Mouse (Mus musculus): ENCODE measurements around the gene Psme3. TPM values are rescaled to one million over a fixed set of nuclear protein-coding genes. Genes with fewer than 3 reads are reported as not detected.
"Not testable (repeated sequence)": the region's sequence is repeated elsewhere in the genome, so short reads cannot be mapped to it uniquely, and the experiment has no call there.

Psme3 gene
- polyA plus RNA-seq, 1 experiment = 161 TPM

DNA sequence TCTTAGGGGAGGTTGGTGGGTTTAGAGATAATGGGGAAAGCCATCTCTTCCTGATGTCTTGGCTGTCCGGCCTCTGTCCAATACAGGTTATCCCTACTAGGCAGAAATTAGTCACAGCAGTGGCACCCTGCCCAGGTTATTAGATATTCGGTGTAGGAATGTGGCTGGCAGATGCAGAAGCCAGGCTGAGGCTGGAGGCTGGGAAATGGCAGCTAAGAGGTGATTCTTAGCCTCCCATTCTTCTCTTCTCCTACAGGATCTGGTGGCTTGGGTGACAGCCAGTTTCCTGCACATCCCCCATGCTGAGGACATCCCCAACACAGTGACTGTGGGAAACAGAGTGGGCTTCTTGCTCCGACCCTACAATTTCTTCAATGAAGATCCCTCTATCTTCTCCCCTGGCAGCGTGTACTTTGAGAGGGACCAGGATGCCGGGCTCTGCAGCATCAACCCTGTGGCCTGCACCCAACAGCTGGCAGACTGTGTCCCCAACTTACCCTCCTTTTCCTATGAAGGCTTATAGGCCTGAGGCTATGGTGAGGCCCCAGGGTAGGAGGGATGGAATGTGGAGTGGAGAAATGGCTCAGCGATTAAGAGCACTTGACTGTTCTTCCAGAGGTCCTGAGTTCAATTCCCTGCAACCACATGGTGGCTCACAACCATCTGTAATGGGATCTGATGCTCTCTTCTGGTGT lies 13.1 kb downstream of the Psme3 start:
- Histone ChIP-seq H3K27ac (ENCODE audit: insufficient read depth, low read length) (no peak overlapping the region), H3K9me3 (replicated peaks; ENCODE audit: control insufficient read depth, insufficient read depth, low read length, poor library complexity, severe bottlenecking) (no peaks in the 10 kb centered on the region), H3K36me3 (ENCODE audit: control insufficient read depth, insufficient read depth, low read length, poor library complexity, severe bottlenecking) (peaks cover 14% of the 10 kb centered on the region), H3K9ac (ENCODE audit: low read depth, poor library complexity, severe bottlenecking) (no peak overlapping the region), H3K4me3 (ENCODE audit: low read depth, low read length) (no peak overlapping the region), H3K27me3 (ENCODE audit: control insufficient read depth, insufficient read depth, low read length, poor library complexity, severe bottlenecking) (no peaks in the 10 kb centered on the region), H3K4me1 (ENCODE audit: control insufficient read depth, insufficient read depth, low read length) (peaks cover 6% of the 10 kb centered on the region)
- TF ChIP-seq POLR2A (IDR thresholded peaks at IDR 0.05; ENCODE audit: insufficient read depth, low read length) = no peak
- TF ChIP-seq CTCF (IDR thresholded peaks at IDR 0.05; ENCODE audit: low read depth, low read length) = no peak
- no peak for TF ChIP-seq EP300 (IDR thresholded peaks at IDR 0.05; ENCODE audit: insufficient read depth, low read depth, low read length)

DNA sequence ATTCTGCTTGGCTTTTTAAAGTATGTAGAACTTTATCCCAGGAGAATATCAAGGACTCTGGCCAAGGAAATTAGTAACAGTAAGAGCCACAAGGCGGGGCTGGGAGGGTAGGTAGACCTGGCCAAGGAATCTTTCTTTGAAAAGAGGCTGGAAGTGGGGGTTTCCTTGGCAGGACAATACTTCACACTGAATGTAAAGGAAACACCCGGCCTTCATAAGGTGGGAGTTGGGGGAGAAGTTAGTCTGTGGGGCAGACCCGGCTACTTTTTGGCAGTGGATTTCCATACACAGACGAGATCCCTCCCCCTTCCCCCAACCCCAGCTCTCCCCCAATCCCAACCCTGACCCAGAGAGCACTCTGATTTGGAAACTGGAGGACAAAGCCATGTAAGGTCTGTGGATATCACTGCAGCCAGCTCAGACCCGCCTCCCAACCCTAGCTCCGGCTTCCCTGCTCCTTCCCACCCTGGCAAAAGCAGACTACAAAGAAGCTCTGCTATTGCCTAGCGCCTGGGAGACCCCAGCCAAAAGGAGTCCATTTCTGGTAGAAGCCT lies 14.4 kb downstream of the Psme3 start, which contains the start of gene Aoc3:
Aoc3 (plus strand) TSS at position 235 of the 554 bp plus-strand sequence.
- Histone ChIP-seq H3K9me3 (replicated peaks; ENCODE audit: control insufficient read depth, insufficient read depth, low read length, poor library complexity, severe bottlenecking) (no peaks in the 10 kb centered on the region), H3K4me1 (ENCODE audit: control insufficient read depth, insufficient read depth, low read length) (peaks cover 6% of the 10 kb centered on the region), H3K27ac (ENCODE audit: insufficient read depth, low read length) (no peak within 1 kb of the TSS), H3K27me3 (ENCODE audit: control insufficient read depth, insufficient read depth, low read length, poor library complexity, severe bottlenecking) (no peaks in the 10 kb centered on the region), H3K4me3 (ENCODE audit: low read depth, low read length) (no peak within 1 kb of the TSS), H3K9ac (ENCODE audit: low read depth, poor library complexity, severe bottlenecking) (no peak within 1 kb of the TSS), H3K36me3 (ENCODE audit: control insufficient read depth, insufficient read depth, low read length, poor library complexity, severe bottlenecking) (peaks cover 5% of the 10 kb centered on the region; the same call in 1 of the 2 replicates)
- TF ChIP-seq CTCF (IDR thresholded peaks at IDR 0.05; ENCODE audit: low read depth, low read length) (no peak), EP300 (IDR thresholded peaks at IDR 0.05; ENCODE audit: insufficient read depth, low read depth, low read length) (no peak), POLR2A (IDR thresholded peaks at IDR 0.05; ENCODE audit: insufficient read depth, low read length) (no peak)

DNA sequence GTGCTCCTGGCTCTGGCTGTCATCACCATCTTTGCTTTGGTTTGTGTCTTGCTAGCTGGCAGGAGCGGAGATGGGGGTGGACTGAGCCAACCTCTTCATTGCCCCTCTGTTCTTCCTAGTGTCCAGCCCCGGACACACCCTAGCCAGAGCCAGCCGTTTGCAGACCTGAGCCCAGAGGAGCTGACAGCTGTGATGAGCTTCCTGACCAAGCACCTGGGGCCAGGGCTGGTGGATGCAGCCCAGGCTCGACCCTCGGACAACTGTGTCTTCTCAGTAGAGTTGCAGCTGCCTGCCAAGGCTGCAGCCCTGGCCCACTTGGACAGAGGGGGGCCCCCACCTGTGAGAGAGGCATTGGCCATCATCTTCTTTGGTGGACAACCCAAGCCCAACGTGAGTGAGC lies 14.9 kb downstream of the Psme3 start:
- H3K4me3 ChIP-seq (ENCODE audit: low read depth, low read length); H3K9ac ChIP-seq (ENCODE audit: low read depth, poor library complexity, severe bottlenecking); H3K27me3 ChIP-seq (ENCODE audit: control insufficient read depth, insufficient read depth, low read length, poor library complexity, severe bottlenecking); H3K9me3 ChIP-seq (replicated peaks; ENCODE audit: control insufficient read depth, insufficient read depth, low read length, poor library complexity, severe bottlenecking); H3K4me1 ChIP-seq (ENCODE audit: control insufficient read depth, insufficient read depth, low read length); H3K36me3 ChIP-seq (ENCODE audit: control insufficient read depth, insufficient read depth, low read length, poor library complexity, severe bottlenecking); H3K27ac ChIP-seq (ENCODE audit: insufficient read depth, low read length): not testable (repeated sequence)

DNA sequence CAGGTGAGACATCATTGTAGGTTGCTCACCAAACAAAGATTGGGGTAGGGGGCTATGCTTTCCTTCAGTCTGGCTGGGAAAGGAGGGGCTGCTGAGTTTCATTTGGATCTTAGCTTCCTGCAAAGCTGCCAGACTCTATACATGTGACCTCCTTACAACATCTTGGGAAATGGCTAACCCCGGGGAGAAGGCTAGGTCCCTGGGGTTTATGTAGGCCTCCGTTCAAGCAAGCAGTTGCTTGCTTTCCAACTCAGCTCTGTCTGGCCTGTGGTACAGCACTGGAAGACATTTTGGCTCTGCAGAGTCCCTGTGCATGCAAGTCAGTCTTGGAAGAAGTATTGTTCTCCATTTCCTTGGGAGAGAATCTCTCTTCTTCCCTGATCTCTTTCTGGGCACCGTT lies 16.5 kb downstream of the Psme3 start:
- Histone ChIP-seq H3K9ac (ENCODE audit: low read depth, poor library complexity, severe bottlenecking) (no peak overlapping the region), H3K9me3 (replicated peaks; ENCODE audit: control insufficient read depth, insufficient read depth, low read length, poor library complexity, severe bottlenecking) (no peaks in the 10 kb centered on the region), H3K4me1 (ENCODE audit: control insufficient read depth, insufficient read depth, low read length) (peaks cover 8% of the 10 kb centered on the region), H3K27me3 (ENCODE audit: control insufficient read depth, insufficient read depth, low read length, poor library complexity, severe bottlenecking) (no peaks in the 10 kb centered on the region), H3K27ac (ENCODE audit: insufficient read depth, low read length) (no peak overlapping the region), H3K36me3 (ENCODE audit: control insufficient read depth, insufficient read depth, low read length, poor library complexity, severe bottlenecking) (no peaks in the 10 kb centered on the region), H3K4me3 (ENCODE audit: low read depth, low read length) (no peak overlapping the region)
- TF ChIP-seq EP300 (IDR thresholded peaks at IDR 0.05; ENCODE audit: insufficient read depth, low read depth, low read length) (no peak), CTCF (IDR thresholded peaks at IDR 0.05; ENCODE audit: low read depth, low read length) (no peak), POLR2A (IDR thresholded peaks at IDR 0.05; ENCODE audit: insufficient read depth, low read length) (no peak)

DNA sequence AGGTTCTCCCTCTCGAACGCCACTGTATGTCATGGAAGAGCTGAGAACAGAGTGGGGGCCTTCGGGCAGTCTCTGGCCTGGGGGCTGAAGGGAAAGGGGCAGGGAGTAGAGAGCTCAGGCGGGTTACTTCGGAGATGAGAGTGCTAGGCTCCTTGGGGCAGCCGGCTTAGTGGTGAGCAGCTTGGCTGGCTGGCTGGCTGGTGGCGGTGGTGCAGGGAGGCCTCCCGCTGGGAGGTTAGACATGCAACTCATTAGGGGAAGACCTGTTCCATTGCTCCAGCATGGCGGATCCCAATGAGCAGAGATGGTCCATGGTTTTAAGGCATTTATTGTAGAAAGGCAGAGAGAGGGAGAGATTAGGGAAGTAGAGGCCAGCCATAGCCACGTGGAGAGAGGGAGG lies 18.0 kb downstream of the Psme3 start:
- no peaks in the 10 kb centered on the region for H3K27me3 ChIP-seq (ENCODE audit: control insufficient read depth, insufficient read depth, low read length, poor library complexity, severe bottlenecking)
- no peak for TF ChIP-seq EP300 (IDR thresholded peaks at IDR 0.05; ENCODE audit: insufficient read depth, low read depth, low read length)
- TF ChIP-seq CTCF (IDR thresholded peaks at IDR 0.05; ENCODE audit: low read depth, low read length) = no peak
- no peak for TF ChIP-seq POLR2A (IDR thresholded peaks at IDR 0.05; ENCODE audit: insufficient read depth, low read length)
- H3K9ac ChIP-seq (ENCODE audit: low read depth, poor library complexity, severe bottlenecking) = no peak overlapping the region
- H3K27ac ChIP-seq (ENCODE audit: insufficient read depth, low read length) = no peak overlapping the region
- H3K9me3 ChIP-seq (replicated peaks; ENCODE audit: control insufficient read depth, insufficient read depth, low read length, poor library complexity, severe bottlenecking) = no peaks in the 10 kb centered on the region
- no peaks in the 10 kb centered on the region for H3K36me3 ChIP-seq (ENCODE audit: control insufficient read depth, insufficient read depth, low read length, poor library complexity, severe bottlenecking)
- peak overlapping the region; percentile 11 for H3K4me3 ChIP-seq (ENCODE audit: low read depth, low read length)
- H3K4me1 ChIP-seq (ENCODE audit: control insufficient read depth, insufficient read depth, low read length) = peaks cover 6% of the 10 kb centered on the region

DNA sequence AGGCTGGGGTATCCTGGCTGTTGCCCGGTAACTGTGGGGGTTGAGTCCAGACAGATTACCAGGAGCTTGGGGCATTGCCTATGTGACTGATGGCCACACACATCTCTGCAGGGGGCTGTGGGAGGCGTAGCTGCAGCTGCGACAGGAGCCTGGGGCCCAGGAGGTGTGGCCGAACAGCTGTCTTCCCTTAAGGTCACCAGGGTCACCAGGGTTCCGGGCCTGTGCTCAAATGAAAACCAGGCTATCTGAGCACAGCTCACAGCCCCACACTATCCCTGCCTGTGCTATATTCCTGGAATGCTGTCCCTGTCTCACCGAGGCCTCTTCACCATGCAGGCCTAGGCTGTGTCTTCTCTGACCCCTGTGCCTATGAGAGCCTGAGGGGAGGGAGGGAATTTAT lies 18.5 kb downstream of the Psme3 start:
- no peaks in the 10 kb centered on the region for H3K9me3 ChIP-seq (replicated peaks; ENCODE audit: control insufficient read depth, insufficient read depth, low read length, poor library complexity, severe bottlenecking)
- H3K4me1 ChIP-seq (ENCODE audit: control insufficient read depth, insufficient read depth, low read length) = peaks cover 6% of the 10 kb centered on the region
- TF ChIP-seq POLR2A (IDR thresholded peaks at IDR 0.05; ENCODE audit: insufficient read depth, low read length) (peak; percentile 34), CTCF (IDR thresholded peaks at IDR 0.05; ENCODE audit: low read depth, low read length) (no peak), EP300 (IDR thresholded peaks at IDR 0.05; ENCODE audit: insufficient read depth, low read depth, low read length) (peak; percentile 94)
- peak overlapping the region; percentile 11; the same call in 1 of the 2 replicates for H3K4me3 ChIP-seq (ENCODE audit: low read depth, low read length)
- H3K27me3 ChIP-seq (ENCODE audit: control insufficient read depth, insufficient read depth, low read length, poor library complexity, severe bottlenecking) = no peaks in the 10 kb centered on the region
- peak overlapping the region; percentile 57 for H3K27ac ChIP-seq (ENCODE audit: insufficient read depth, low read length)
- H3K36me3 ChIP-seq (ENCODE audit: control insufficient read depth, insufficient read depth, low read length, poor library complexity, severe bottlenecking) = no peaks in the 10 kb centered on the region
- no peak overlapping the region for H3K9ac ChIP-seq (ENCODE audit: low read depth, poor library complexity, severe bottlenecking)

Data from ES-Bruce4 (cell line).